Mouse (Mus musculus): ENCODE measurements around the gene Ccdc63.

DNA sequence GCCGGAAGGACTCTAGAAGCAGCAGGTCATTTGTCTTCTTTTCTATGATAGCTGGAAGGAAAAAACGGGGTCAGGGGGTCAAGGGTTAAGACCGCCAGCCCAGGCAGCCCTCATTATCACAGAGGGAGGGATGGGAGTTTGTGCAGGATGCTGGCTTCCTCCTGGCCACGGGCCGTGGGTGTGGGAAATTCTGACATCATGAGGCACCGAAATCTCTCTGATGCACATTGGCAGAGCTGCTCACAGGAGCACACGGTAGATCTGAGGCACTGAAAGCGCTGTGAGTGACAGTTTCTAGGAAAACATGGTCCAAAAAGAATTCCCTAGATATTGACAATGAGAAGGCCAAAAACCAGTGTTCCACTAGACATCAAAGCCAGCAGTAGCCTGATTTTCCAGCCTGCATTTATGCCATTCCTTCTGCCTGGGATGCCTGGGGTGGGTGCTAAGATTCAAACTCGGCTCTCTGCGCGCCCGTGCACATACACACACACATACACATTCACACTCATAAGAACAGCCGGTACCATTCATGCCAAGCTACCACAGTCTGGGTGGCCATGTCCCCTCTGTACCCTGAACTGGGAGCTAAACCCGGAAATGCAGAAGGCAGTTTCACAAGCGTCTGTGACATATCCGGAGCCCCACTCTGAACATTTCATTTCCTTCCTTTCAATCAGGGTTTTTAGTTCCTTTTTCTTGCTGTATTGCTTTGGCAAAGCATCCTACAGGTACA lies 31.1 kb downstream of the Ccdc63 start:
- no peak for TF ChIP-seq CTCF (IDR thresholded peaks at IDR 0.05; ENCODE audit: low read depth, low read length)
- no peak for TF ChIP-seq TAL1 (conservative IDR thresholded peaks at IDR 0.05; ENCODE audit: low read depth, low read length)
